Mouse (Mus musculus): Measurements from ENCODE around the gene Tent4a.

DNA sequence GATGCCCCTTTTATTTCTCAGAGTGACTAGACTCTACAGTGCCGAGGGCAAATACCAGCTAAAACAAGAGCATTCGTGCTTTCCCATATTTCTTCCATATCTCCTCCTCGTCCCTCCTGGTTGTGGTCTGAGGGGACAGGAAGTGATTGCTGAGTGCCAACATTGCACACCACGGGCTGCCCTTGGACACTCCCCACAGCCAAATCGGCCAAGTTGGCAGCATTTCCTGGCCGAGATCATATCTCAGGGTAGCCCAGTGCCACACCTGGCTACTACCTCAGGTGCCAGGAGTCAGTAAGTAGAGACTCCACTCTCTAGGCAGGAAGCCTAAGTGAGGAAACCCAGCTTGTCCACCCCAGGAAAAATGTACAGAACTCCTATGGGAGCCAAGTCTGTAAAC is 6.8 kb upstream of the Tent4a start:
- TF ChIP-seq CTCF (conservative IDR thresholded peaks at IDR 0.05 in 1 of 2, IDR thresholded peaks at IDR 0.05 in 1 of 2; ENCODE audit: low read depth in 2 of 2, low read length in 2 of 2) (no peak), POLR2A (IDR thresholded peaks at IDR 0.05; ENCODE audit: low read depth, low read length) (no peak), E2F4 (IDR thresholded peaks at IDR 0.05; ENCODE audit: insufficient replicate concordance, low read depth, low read length) (no peak), MYC (IDR thresholded peaks at IDR 0.05; ENCODE audit: low read depth, low read length) (no peak), MAX (IDR thresholded peaks at IDR 0.05; ENCODE audit: low read length) (no peak), ZNF384 (IDR thresholded peaks at IDR 0.05; ENCODE audit: low read depth, low read length) (no peak), ZKSCAN1 (IDR thresholded peaks at IDR 0.05; ENCODE audit: borderline replicate concordance, low read depth, low read length) (no peak), USF1 (IDR thresholded peaks at IDR 0.05; ENCODE audit: low read depth, low read length) (no peak), CHD2 (IDR thresholded peaks at IDR 0.05; ENCODE audit: low read length) (no peak), RAD21 (IDR thresholded peaks at IDR 0.05; ENCODE audit: low read depth, low read length) (no peak)

Measured in CH12.LX (cell line).